Mouse (Mus musculus): ENCODE results near the gene Spryd4.
A peak's percentile ranks its signal among the peaks of the same experiment; 100 is the strongest.
"Not testable (repeated sequence)": the region's sequence is repeated elsewhere in the genome, so short reads cannot be mapped to it uniquely, and the experiment has no call there.

Gene Spryd4

GRCm38 (mm10) chr10:128211390-128212108 is at the start of gene Spryd4:
Gene Spryd4, minus strand, starts transcription at chr10:128211807.
- DNase-seq (ENCODE audit: low spot score) = peak; percentile 61

GRCm38 (mm10) chr10:128260376-128260775 is 48.8 kb upstream of the Spryd4 start:
- DNase-seq (ENCODE audit: low spot score) = not testable (repeated sequence)

- no peak for DNase-seq (ENCODE audit: low spot score)
These were observed 48.3 kb upstream of the Spryd4 start for GRCm38 (mm10) chr10:128259946-128260345.

- no peak for DNase-seq (ENCODE audit: low spot score)
These were observed 47.3 kb upstream of the Spryd4 start for GRCm38 (mm10) chr10:128258953-128259352.

GRCm38 (mm10) chr10:128256328-128256727 is 44.7 kb upstream of the Spryd4 start:
- DNase-seq (ENCODE audit: low spot score) = no peak

- no peak for DNase-seq (ENCODE audit: low spot score)
These were observed 44.3 kb upstream of the Spryd4 start for GRCm38 (mm10) chr10:128255925-128256324.

GRCm38 (mm10) chr10:128253677-128254255 is 42.2 kb upstream of the Spryd4 start, which contains the start of gene Apon:
Gene Apon, plus strand, starts transcription at chr10:128254096.
- no peak for DNase-seq (ENCODE audit: low spot score)

GRCm38 (mm10) chr10:128250565-128250964 is 39.0 kb upstream of the Spryd4 start:
- no peak for DNase-seq (ENCODE audit: low spot score)

- DNase-seq (ENCODE audit: low spot score) = no peak
These were observed 35.6 kb upstream of the Spryd4 start for GRCm38 (mm10) chr10:128247020-128247732.

GRCm38 (mm10) chr10:128244121-128244520 is 32.5 kb upstream of the Spryd4 start:
- DNase-seq (ENCODE audit: low spot score) = no peak

- DNase-seq (ENCODE audit: low spot score) = no peak
These were observed 31.6 kb upstream of the Spryd4 start for GRCm38 (mm10) chr10:128243252-128243651.

- no peak for DNase-seq (ENCODE audit: low spot score)
These were observed 28.5 kb upstream of the Spryd4 start for GRCm38 (mm10) chr10:128240131-128240530.

GRCm38 (mm10) chr10:128239140-128239539 is 27.5 kb upstream of the Spryd4 start:
- no peak for DNase-seq (ENCODE audit: low spot score)

- no peak for DNase-seq (ENCODE audit: low spot score)
These were observed 26.3 kb upstream of the Spryd4 start for GRCm38 (mm10) chr10:128237807-128238480.

GRCm38 (mm10) chr10:128236321-128236720 is 24.7 kb upstream of the Spryd4 start:
- DNase-seq (ENCODE audit: low spot score) = no peak

GRCm38 (mm10) chr10:128232420-128232985 is 20.9 kb upstream of the Spryd4 start:
- no peak for DNase-seq (ENCODE audit: low spot score)

- DNase-seq (ENCODE audit: low spot score) = peak; percentile 39
These were observed 20.3 kb upstream of the Spryd4 start, which contains the start of gene Timeless for GRCm38 (mm10) chr10:128231697-128232419. Gene Timeless, plus strand, starts transcription at chr10:128232065.

- DNase-seq (ENCODE audit: low spot score) = no peak
These were observed 19.5 kb upstream of the Spryd4 start for GRCm38 (mm10) chr10:128231146-128231545.

- DNase-seq (ENCODE audit: low spot score) = no peak
These were observed 19.0 kb upstream of the Spryd4 start for GRCm38 (mm10) chr10:128230582-128230981.

- no peak for DNase-seq (ENCODE audit: low spot score)
These were observed 16.4 kb upstream of the Spryd4 start for GRCm38 (mm10) chr10:128228009-128228408.

- DNase-seq (ENCODE audit: low spot score) = no peak
These were observed 16.0 kb upstream of the Spryd4 start for GRCm38 (mm10) chr10:128227592-128227991.

All from urinary bladder, postnatal 10 days (tissue).